Mouse (Mus musculus) neural tube, embryonic 12.5 days (tissue): ENCODE measurements at regions not wholly inside any gene's neighbourhood (a gene's known extent, or its start where the extent isn't known, plus 50 kb on each side); places are given as distances from the start of the nearest gene placed in this dataset.
"Not testable (repeated sequence)": the region's sequence is repeated elsewhere in the genome, so short reads cannot be mapped to it uniquely, and the experiment has no call there.

Experiments used
- ATAC-seq: fragments of 200-750 bp; cut with Nextera tagmentation; 2 replicates; pipeline ENCODE4 v1.8.0; 2017; ENCODE audit warnings: low read depth, mild to moderate bottlenecking, moderate TSS enrichment, moderate library complexity; ENCODE audit not compliant: low FRiP score
- H3K27ac ChIP-seq: fragments of 300-500 bp; sonication (generic); 2 replicates; pipeline ENCODE4 v1.5.1; 2016
- H3K27me3 ChIP-seq: fragments of 300-500 bp; sonication (generic); replicated peaks from 2 replicates; pipeline ENCODE4 v1.6.1; 2016; ENCODE audit warnings: mild to moderate bottlenecking
- H3K36me3 ChIP-seq: fragments of 300-500 bp; sonication (generic); 2 replicates; pipeline ENCODE4 v1.6.1; 2016; ENCODE audit warnings: mild to moderate bottlenecking
- H3K4me1 ChIP-seq: fragments of 300-500 bp; sonication (generic); 2 replicates; pipeline ENCODE4 v1.6.1; 2016
- H3K4me2 ChIP-seq: fragments of 300-500 bp; sonication (generic); replicated peaks from 2 replicates; pipeline ENCODE4 v1.6.1; 2016; ENCODE audit warnings: mild to moderate bottlenecking
- H3K4me3 ChIP-seq: fragments of 300-500 bp; sonication (generic); 2 replicates; pipeline ENCODE4 v1.5.1; 2016
- H3K9ac ChIP-seq: fragments of 300-500 bp; sonication (generic); 2 replicates; pipeline ENCODE4 v1.6.1; 2016; ENCODE audit warnings: mild to moderate bottlenecking
- H3K9me3 ChIP-seq: fragments of 300-500 bp; sonication (generic); 2 replicates; pipeline ENCODE4 v1.6.1; 2016; ENCODE audit warnings: mild to moderate bottlenecking
- WGBS: fragments of 180-500 bp; shearing (Covaris S2); methylation state at CpG from one replicate; pipeline ENCODE4 v1.1.7; 2016; 5-methylcytosine and 5-hydroxymethylcytosine counted together

- no peak overlapping the region for H3K9ac ChIP-seq
- 54% methylated on average over 3 of the region's 3 CpGs for WGBS
- H3K9me3 ChIP-seq = no peaks in the 10 kb centered on the region
- no peaks in the 10 kb centered on the region for H3K27me3 ChIP-seq
- no peak overlapping the region for H3K4me2 ChIP-seq
- H3K36me3 ChIP-seq = no peaks in the 10 kb centered on the region
- H3K4me1 ChIP-seq = no peaks in the 10 kb centered on the region
- H3K27ac ChIP-seq = no peak overlapping the region
- no peak for ATAC-seq
- H3K4me3 ChIP-seq = no peak overlapping the region
These were observed 78.1 kb upstream of the Ehbp1 start for GRCm38 (mm10) chr11:22420003-22420723.

DNA sequence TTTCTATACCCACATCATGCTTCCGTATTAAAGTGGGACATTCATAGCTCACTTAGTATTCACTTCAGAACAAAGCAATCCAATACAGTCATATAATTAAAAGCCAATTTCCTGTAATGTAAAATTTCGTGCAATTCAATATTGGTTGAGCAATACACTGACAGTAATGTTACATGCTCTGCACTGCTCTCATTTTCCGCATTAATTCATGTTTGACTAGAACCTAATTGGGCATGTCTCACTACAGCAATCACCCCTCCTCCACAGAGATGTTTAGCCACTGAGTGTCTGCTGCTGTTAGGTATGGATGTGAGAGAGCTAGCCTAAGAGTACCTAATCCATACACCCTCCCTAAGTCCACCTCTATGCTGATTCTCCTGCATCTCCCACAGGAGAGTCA is 79.7 kb upstream of the Ehbp1 start:
- 77% methylated on average over 3 of the region's 3 CpGs for WGBS
- H3K4me1 ChIP-seq = no peaks in the 10 kb centered on the region
- peak; percentile 58; the same call in 1 of the 2 replicates for ATAC-seq
- no peaks in the 10 kb centered on the region for H3K36me3 ChIP-seq
- H3K4me3 ChIP-seq = no peak overlapping the region
- no peaks in the 10 kb centered on the region for H3K9me3 ChIP-seq
- no peak overlapping the region for H3K27ac ChIP-seq
- H3K27me3 ChIP-seq = no peaks in the 10 kb centered on the region
- no peak overlapping the region for H3K9ac ChIP-seq
- H3K4me2 ChIP-seq = no peak overlapping the region

DNA sequence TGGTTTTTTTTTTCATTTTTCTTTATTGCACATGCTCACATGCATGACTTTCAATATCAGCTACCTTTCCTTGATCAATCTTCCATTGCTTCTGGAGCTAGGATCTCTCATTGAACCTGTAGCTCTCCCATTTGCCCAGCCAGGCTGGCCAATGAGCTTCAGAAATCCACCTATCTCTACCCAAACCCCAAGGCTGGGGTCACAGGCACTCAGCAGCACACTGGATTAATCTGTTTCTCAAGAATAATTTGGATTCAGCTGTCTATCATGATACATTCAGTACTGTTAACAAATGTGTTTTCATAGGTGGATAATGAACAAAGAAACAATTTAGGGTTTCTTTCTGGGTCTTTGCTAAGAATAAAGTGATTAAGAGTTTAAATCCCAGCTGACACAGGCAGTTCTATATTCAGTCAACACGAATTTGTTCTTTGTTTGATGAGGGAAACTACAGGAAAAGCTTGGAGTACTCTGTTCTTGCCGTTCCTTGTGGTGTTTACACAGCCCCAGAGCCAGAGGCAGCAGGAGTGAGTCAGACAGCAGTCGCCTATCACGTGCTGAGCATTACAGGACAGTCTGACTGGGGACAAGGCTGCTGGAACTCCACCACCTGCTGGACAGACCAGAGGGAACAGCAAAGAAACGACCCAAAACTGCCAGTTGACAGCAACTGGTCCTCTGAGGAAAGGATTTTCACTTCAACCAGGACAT is 74.6 kb upstream of the Tmem17 start:
- Histone ChIP-seq H3K36me3 (no peaks in the 10 kb centered on the region), H3K4me2 (no peak overlapping the region), H3K4me1 (no peaks in the 10 kb centered on the region), H3K9ac (no peak overlapping the region), H3K4me3 (no peak overlapping the region), H3K27me3 (no peaks in the 10 kb centered on the region), H3K9me3 (no peaks in the 10 kb centered on the region), H3K27ac (no peak overlapping the region)
- 20% methylated on average over 5 of the region's 5 CpGs for WGBS
- peak; percentile 89; the same call in 1 of the 2 replicates for ATAC-seq

GRCm38 (mm10) chr11:22437851-22438215 is 74.1 kb upstream of the Tmem17 start:
- ATAC-seq = no peak

GRCm38 (mm10) chr11:22438441-22439066 is 73.3 kb upstream of the Tmem17 start:
- H3K4me1 ChIP-seq = no peaks in the 10 kb centered on the region
- no peaks in the 10 kb centered on the region for H3K27me3 ChIP-seq
- no peak for ATAC-seq
- no peak overlapping the region for H3K4me2 ChIP-seq
- H3K9me3 ChIP-seq = no peaks in the 10 kb centered on the region
- no peak overlapping the region for H3K9ac ChIP-seq
- no peak overlapping the region for H3K4me3 ChIP-seq
- no peak overlapping the region for H3K27ac ChIP-seq
- 74% methylated on average over 2 of the region's 2 CpGs for WGBS
- no peaks in the 10 kb centered on the region for H3K36me3 ChIP-seq

More at GRCm38 (mm10) chr11:22437851-22438215, 74.1 kb upstream of the Tmem17 start:
- Histone ChIP-seq H3K27me3 (no peaks in the 10 kb centered on the region), H3K4me2 (no peak overlapping the region), H3K9me3 (no peaks in the 10 kb centered on the region), H3K4me1 (no peaks in the 10 kb centered on the region), H3K9ac (no peak overlapping the region), H3K27ac (no peak overlapping the region), H3K36me3 (no peaks in the 10 kb centered on the region), H3K4me3 (no peak overlapping the region)
- 89% methylated on average over 5 of the region's 5 CpGs for WGBS

DNA sequence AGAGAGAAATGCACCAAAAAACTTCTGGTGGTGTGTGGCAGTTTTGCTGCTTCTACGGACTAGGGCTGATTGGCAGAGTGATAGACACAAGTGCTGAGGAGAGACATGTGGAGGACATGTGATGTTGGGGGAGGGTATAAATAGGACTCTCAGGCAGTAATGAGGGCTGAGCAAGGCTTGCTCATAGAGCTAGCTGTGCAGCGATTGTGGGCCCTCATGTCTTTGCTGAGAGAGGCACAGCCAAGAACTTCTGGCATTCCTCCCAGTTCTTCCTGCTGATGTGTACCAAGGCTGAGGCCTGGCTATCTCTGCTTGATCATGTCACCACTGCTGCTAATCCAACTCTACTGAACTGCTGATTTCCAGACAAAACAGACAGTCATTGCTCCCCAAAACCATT is 71.4 kb upstream of the Tmem17 start:
- Histone ChIP-seq H3K9me3 (no peaks in the 10 kb centered on the region), H3K27ac (no peak overlapping the region), H3K27me3 (no peaks in the 10 kb centered on the region), H3K9ac (no peak overlapping the region), H3K4me1 (no peaks in the 10 kb centered on the region), H3K4me2 (no peak overlapping the region), H3K36me3 (no peaks in the 10 kb centered on the region), H3K4me3 (no peak overlapping the region)
- 95% methylated on average over 2 of the region's 2 CpGs for WGBS
- ATAC-seq = no peak

GRCm38 (mm10) chr11:22453161-22453560 is 58.7 kb upstream of the Tmem17 start:
- Histone ChIP-seq H3K4me2 (no peak overlapping the region), H3K9ac (no peak overlapping the region), H3K9me3 (no peaks in the 10 kb centered on the region), H3K4me3 (no peak overlapping the region), H3K4me1 (no peaks in the 10 kb centered on the region), H3K36me3 (no peaks in the 10 kb centered on the region), H3K27ac (no peak overlapping the region), H3K27me3 (no peaks in the 10 kb centered on the region)
- ATAC-seq = no peak

GRCm38 (mm10) chr11:22456286-22456685 is 55.6 kb upstream of the Tmem17 start:
- H3K27me3 ChIP-seq = no peaks in the 10 kb centered on the region
- no peak for ATAC-seq
- 95% methylated on average over 9 of the region's 9 CpGs for whole genome bisulfite sequencing
- H3K27ac ChIP-seq = no peak overlapping the region
- no peaks in the 10 kb centered on the region for H3K9me3 ChIP-seq
- H3K4me2 ChIP-seq = no peak overlapping the region
- no peaks in the 10 kb centered on the region for H3K36me3 ChIP-seq
- H3K4me1 ChIP-seq = no peaks in the 10 kb centered on the region
- H3K4me3 ChIP-seq = no peak overlapping the region
- no peak overlapping the region for H3K9ac ChIP-seq

DNA sequence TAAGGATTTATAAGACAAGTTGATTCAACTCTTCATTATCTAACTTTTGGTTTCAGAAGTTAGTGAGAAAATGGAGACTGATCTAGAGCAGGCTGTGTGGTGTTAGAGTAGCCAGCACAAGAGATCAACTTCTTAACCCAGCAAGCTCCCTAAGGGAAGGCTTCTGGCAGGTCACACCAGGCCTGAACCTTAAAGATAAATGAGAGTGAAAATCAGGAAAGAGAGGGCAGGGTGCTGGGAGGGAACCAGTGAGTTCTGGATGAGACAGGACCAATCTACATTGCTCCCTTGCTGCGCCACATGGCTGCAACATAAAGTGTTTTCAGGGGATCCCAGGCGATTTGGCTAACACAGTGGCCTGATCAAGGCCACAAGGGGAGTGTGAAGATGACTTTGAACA is 54.7 kb upstream of the Tmem17 start:
- H3K36me3 ChIP-seq = no peaks in the 10 kb centered on the region
- H3K9ac ChIP-seq = no peak overlapping the region
- no peaks in the 10 kb centered on the region for H3K4me1 ChIP-seq
- WGBS = 92% methylated on average over 2 of the region's 2 CpGs
- H3K4me2 ChIP-seq = no peak overlapping the region
- no peaks in the 10 kb centered on the region for H3K9me3 ChIP-seq
- no peak for ATAC-seq
- no peaks in the 10 kb centered on the region for H3K27me3 ChIP-seq
- no peak overlapping the region for H3K27ac ChIP-seq
- no peak overlapping the region for H3K4me3 ChIP-seq

DNA sequence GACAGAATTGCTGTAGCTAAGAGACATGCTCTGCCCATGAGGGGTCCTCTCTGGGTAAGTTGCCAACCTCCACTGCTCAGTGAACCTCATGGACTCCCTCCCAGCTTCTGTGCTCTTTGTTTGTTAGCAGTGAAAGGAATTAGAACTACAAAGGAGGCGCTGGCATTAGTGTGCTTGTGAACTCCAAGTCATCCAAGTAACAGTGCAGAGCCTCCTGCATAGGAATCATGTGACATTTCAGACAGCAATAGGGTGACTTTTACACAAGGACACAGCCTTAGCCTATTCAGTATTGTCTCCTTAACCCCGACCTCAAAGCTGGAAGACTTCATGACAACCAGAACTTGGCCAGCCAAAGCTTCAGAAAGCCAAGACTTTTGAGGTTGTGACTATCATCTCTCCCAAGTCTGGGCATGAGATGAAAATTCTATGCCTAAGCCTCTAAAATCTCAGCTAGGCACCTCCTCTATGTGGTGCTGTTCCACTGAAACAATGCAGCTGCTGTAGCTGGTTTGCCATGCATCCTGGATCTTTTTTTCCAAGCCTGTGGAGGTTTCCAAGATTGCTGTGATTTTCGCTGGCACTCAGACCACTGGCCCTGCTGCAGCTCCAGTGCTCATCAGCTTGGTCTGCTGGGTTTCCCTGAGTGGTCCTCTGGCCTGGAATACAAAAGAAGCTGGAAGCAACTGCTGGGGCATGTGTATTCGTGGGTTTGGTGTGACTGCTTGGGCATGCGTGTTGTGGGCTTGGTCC is 52.8 kb upstream of the Tmem17 start:
- 74% methylated on average over 5 of the region's 5 CpGs for WGBS
- Histone ChIP-seq H3K4me2 (no peak overlapping the region), H3K27me3 (no peaks in the 10 kb centered on the region), H3K27ac (no peak overlapping the region), H3K9ac (no peak overlapping the region), H3K36me3 (no peaks in the 10 kb centered on the region), H3K4me3 (no peak overlapping the region), H3K9me3 (no peaks in the 10 kb centered on the region), H3K4me1 (no peaks in the 10 kb centered on the region)
- no peak for ATAC-seq

DNA sequence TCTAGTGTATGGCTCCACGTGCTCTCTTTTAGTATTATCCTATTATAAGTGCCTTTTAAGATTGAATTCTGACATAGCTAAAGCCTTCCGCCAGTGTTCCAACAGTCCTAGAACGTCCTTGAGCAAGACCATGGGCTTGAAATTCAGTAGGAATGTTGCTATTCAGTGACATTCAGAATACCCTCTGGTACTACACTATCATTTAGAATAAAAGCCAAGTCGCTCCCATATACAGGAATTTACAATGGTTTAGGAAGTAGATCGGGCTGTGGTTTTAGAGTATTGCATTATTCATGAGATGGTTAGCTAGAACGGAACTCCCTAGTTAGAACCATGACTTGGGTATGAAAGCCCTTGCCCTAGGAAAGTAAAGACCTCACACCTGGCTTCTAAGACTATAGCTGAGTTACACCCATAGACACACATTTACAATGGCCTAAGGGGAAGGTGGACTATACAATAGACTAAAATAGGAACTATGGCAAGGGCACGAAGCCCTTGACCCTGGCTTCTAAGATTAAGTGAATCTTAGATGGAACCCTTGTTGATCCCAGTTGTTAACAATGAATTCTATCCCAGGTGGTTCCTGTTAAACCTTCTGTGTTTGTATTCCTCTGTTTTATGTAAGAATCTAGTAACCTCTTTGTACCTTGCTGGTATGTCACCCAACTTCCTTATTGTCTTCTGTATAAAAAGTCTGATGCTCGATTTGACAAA is 50.7 kb upstream of the Tmem17 start:
- not testable (repeated sequence) for H3K4me3 ChIP-seq, H3K9me3 ChIP-seq, H3K36me3 ChIP-seq, H3K27ac ChIP-seq, H3K9ac ChIP-seq, ATAC-seq, H3K4me2 ChIP-seq, H3K4me1 ChIP-seq, H3K27me3 ChIP-seq
- WGBS = 86% methylated on average over 8 of the region's 8 CpGs
